Mouse (Mus musculus) MEL (cell line): ENCODE results near the gene Itm2b.

Experiments
- EP300 ChIP-seq, 2 experiments: IDR thresholded peaks; 2 replicates each; pipeline ENCODE4 v1.6.1; 2011; ENCODE audit warnings: improper control_type of control experiment in 2 of 2, low read length in 2 of 2, low read depth in 1 of 2, mild to moderate bottlenecking in 1 of 2
- GATA1 ChIP-seq: IDR thresholded peaks from 2 replicates; pipeline ENCODE4 v1.6.1; 2011; ENCODE audit warnings: low read depth, low read length, improper control_type of control experiment
- NELFE ChIP-seq: IDR thresholded peaks from 2 replicates; pipeline ENCODE4 v1.6.1; 2011; ENCODE audit warnings: low read depth, low read length, improper control_type of control experiment
- USF1 ChIP-seq: IDR thresholded peaks from 2 replicates; pipeline ENCODE4 v1.6.1; 2014; ENCODE audit warnings: low read depth, mild to moderate bottlenecking, inconsistent platforms, low read length, improper control_type of control experiment, moderate library complexity

- no peak for TF ChIP-seq NELFE
- TF ChIP-seq EP300 (IDR thresholded peaks at IDR 0.05; ENCODE audit: low read depth in 1 of 2, low read length in 2 of 2) = no peak
- no peak for TF ChIP-seq GATA1
- TF ChIP-seq USF1 = no peak
These were observed 18.3 kb upstream of the Itm2b start for GRCm38 (mm10) chr14:73403351-73403750.
